Mouse (Mus musculus) gastrocnemius, adult 2 months (tissue): ENCODE measurements around the gene Ifna1. TPM values are rescaled to one million over a fixed set of nuclear protein-coding genes. Genes with fewer than 3 reads are reported as not detected.

ENCODE experiments used
- DNase-seq: peaks from one replicate; pipeline ENCODE4 v3.0.0; 2022
- H3K27ac ChIP-seq: fragments of 200-600 bp; 2 replicates; pipeline ENCODE4 v1.8.1; 2022; ENCODE audit warnings: mild to moderate bottlenecking
- H3K4me3 ChIP-seq: fragments of 200-600 bp; 2 replicates; pipeline ENCODE4 v1.8.1; 2022; ENCODE audit warnings: mild to moderate bottlenecking, moderate library complexity
- CTCF ChIP-seq: fragments of 200-600 bp; IDR thresholded peaks from 2 replicates; pipeline ENCODE4 v1.8.1; 2022; ENCODE audit warnings: antibody characterized with exemption, mild to moderate bottlenecking, moderate library complexity
- intact Hi-C: fragments of 180-260 bp; cut with DNase I; formaldehyde crosslinking; loops from one replicate; pipeline ENCODE4 v1.15.1; 2025
- total RNA-seq, 2 experiments: library from RNA; stranded (reverse); gene quantifications; 2 replicates each; pipeline ENCODE4 v1.2.3; 2021

Gene Ifna1
- total RNA-seq, 2 experiments from 2014 or later: not detected

GRCm38 (mm10) chr4:88851026-88851763 is 1.3 kb downstream of the Ifna1 start:
- intact Hi-C loops: no loop called here
- TF ChIP-seq CTCF: no peak
- Histone ChIP-seq H3K4me3 (no peak overlapping the region), H3K27ac (no peak overlapping the region)
- DNase-seq: no peak

- DNase-seq: no peak
- H3K4me3 ChIP-seq: no peak overlapping the region
- H3K27ac ChIP-seq: no peak overlapping the region
- no peak for TF ChIP-seq CTCF
- intact Hi-C loops: no loop called here
Observed at GRCm38 (mm10) chr4:88859214-88859613, 9.3 kb downstream of the Ifna1 start.

GRCm38 (mm10) chr4:88863309-88863708 is 13.4 kb downstream of the Ifna1 start:
- TF ChIP-seq CTCF: no peak
- no peak overlapping the region for H3K27ac ChIP-seq
- DNase-seq: no peak
- H3K4me3 ChIP-seq: no peak overlapping the region
- intact Hi-C loops: no loop called here

- no peak for TF ChIP-seq CTCF
- DNase-seq: no peak
- H3K27ac ChIP-seq: no peak overlapping the region
- intact Hi-C loops: no loop called here
- no peak overlapping the region for H3K4me3 ChIP-seq
Observed at GRCm38 (mm10) chr4:88864599-88864998, 14.7 kb downstream of the Ifna1 start.

GRCm38 (mm10) chr4:88865011-88865569 is 15.2 kb downstream of the Ifna1 start:
- Histone ChIP-seq H3K4me3 (no peak overlapping the region), H3K27ac (no peak overlapping the region)
- intact Hi-C loops: no loop called here
- TF ChIP-seq CTCF: no peak
- no peak for DNase-seq

- peak overlapping the region; percentile 66; the same call in 1 of the 2 replicates for H3K27ac ChIP-seq
- intact Hi-C loops: no loop called here
- peak; percentile 81 for TF ChIP-seq CTCF
- H3K4me3 ChIP-seq: peak overlapping the region; percentile 76
- peak; percentile 71 for DNase-seq
Observed at GRCm38 (mm10) chr4:88867366-88867925, 17.6 kb downstream of the Ifna1 start.

- DNase-seq: no peak
- TF ChIP-seq CTCF: no peak
- intact Hi-C loops: no loop called here
- H3K27ac ChIP-seq: peak overlapping the region; percentile 66
- H3K4me3 ChIP-seq: peak overlapping the region; percentile 76
Observed at GRCm38 (mm10) chr4:88867926-88868911, 18.3 kb downstream of the Ifna1 start.

GRCm38 (mm10) chr4:88872691-88873090 is 22.8 kb downstream of the Ifna1 start:
- H3K27ac ChIP-seq: no peak overlapping the region
- intact Hi-C loops: loop anchor here (1.0 kb wide), 1 partner anchor 257 kb away; no protein-coding TSS in a partner anchor
- TF ChIP-seq CTCF: peak; percentile 79
- no peak for DNase-seq
- no peak overlapping the region for H3K4me3 ChIP-seq

- DNase-seq: no peak
- no peak overlapping the region for H3K4me3 ChIP-seq
- no peak overlapping the region for H3K27ac ChIP-seq
- no peak for TF ChIP-seq CTCF
- intact Hi-C loops: no loop called here
Observed at GRCm38 (mm10) chr4:88875435-88876095, 25.7 kb downstream of the Ifna1 start.

- Histone ChIP-seq H3K27ac (no peak overlapping the region), H3K4me3 (no peak overlapping the region)
- peak; percentile 14; the same call in 1 of the 2 replicates for TF ChIP-seq CTCF
- DNase-seq: no peak
- intact Hi-C loops: no loop called here
Observed at GRCm38 (mm10) chr4:88876520-88876919, 26.6 kb downstream of the Ifna1 start.

- intact Hi-C loops: no loop called here
- DNase-seq: no peak
- Histone ChIP-seq H3K27ac (no peak overlapping the region), H3K4me3 (no peak overlapping the region)
- no peak for TF ChIP-seq CTCF
Observed at GRCm38 (mm10) chr4:88878246-88878645, 28.4 kb downstream of the Ifna1 start.

GRCm38 (mm10) chr4:88878772-88879171 is 28.9 kb downstream of the Ifna1 start:
- no peak for DNase-seq
- intact Hi-C loops: no loop called here
- TF ChIP-seq CTCF: no peak
- H3K27ac ChIP-seq: no peak overlapping the region
- no peak overlapping the region for H3K4me3 ChIP-seq
